In the genomic region with DNA sequence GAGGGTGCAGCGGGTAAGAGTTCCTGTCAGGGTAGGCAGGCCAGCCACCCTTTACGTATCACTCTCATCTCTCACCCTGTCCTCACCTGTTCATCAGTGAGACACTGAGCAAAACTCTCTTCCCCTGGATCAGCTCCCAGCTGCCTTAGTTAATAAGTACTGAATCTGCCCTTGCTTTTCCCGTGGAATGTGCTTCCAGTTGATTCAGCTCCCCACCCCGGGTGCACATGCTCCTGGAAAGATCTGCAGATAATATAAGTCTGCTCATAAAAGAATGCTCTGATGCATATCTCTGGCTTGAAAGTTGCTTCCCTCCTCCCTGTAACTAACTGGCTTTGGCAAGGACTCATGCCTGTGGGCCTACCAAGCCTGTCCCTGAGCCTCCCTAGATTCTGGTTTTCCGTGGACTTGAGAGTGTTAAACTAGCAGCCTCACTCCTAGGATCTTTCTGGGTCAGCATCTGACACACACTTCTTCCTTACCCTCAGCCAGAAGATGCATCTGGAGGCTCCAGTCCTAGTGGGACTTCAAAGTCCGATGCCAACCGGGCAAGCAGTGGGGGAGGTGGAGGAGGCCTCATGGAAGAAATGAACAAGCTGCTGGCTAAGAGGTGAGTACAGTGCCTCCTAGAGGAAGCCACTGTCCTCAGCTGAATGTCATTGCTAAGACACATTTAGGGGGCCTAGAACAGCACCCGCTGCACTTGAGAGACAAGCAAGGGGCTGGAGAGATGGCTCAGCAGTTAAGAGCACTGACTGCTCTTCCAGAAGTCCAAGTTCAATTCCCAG, we compare ENCODE assay signal across 10 mouse cellular contexts. TPM values are rescaled to one million over a fixed set of nuclear protein-coding genes. Genes with fewer than 3 reads are reported as not detected.
A peak's percentile ranks its signal among the peaks of the same experiment; 100 is the strongest.
DNase-seq lines count a peak whose midpoint lies in the region; ATAC-seq and TF ChIP-seq lines count a peak whose summit lies in the region.
"Had no signal": no experiment of that assay in that cellular context is flagged by ENCODE, and none has a peak within 500 bp of the region (broad histone marks: within the 10 kb centered on the region; RNA-seq: fewer than 3 reads in every experiment).

No protein-coding gene starts in this region.

- peak overlapping the region; percentile 20; the same call in 1 of the 2 replicates for H3K27ac ChIP-seq in lung, embryonic 15.5 days
- H3K27ac ChIP-seq in kidney, adult 2 months (ENCODE audit: insufficient read depth, low read depth, low read length) = peak overlapping the region; percentile 97

- no peak for TF ChIP-seq POLR2A in kidney, adult 2 months (IDR thresholded peaks at IDR 0.05; ENCODE audit: low read depth, low read length)

- peak; percentile 27 for DNase-seq in CD4-positive, CD25-positive, alpha-beta regulatory T cell, adult 2 months (ENCODE audit: low read depth, low spot score)
- DNase-seq in lung, postnatal 25 days (ENCODE audit: low spot score) = no peak
- DNase-seq in kidney, adult 2 months = peak; percentile 94
- DNase-seq in lung, postnatal 10 days = peak; percentile 49
- no peak for DNase-seq in testis, postnatal 14 days (ENCODE audit: low spot score)
- DNase-seq in heart, adult 9 months (ENCODE audit: low spot score in 2 of 2) = no peak
- DNase-seq: heart, adult 11 months; thymus, postnatal 36 days had no signal

- WGBS in lung, embryonic 15.5 days = 70% methylated on average over 8 of the region's 8 CpGs
- WGBS in kidney, adult 2 months = 31% methylated on average over 8 of the region's 8 CpGs

- H3K9ac ChIP-seq in lung, embryonic 15.5 days = no peak overlapping the region

- H3K4me1 ChIP-seq in lung, embryonic 15.5 days = 0 out of 2 replicates have a peak, but pooled peaks cover 7% of the 10 kb centered on the region
- peaks cover 38% of the 10 kb centered on the region for H3K4me1 ChIP-seq in kidney, adult 2 months (ENCODE audit: control insufficient read depth, insufficient read depth, low read length)

- no peaks in the 10 kb centered on the region for H3K27me3 ChIP-seq in lung, embryonic 15.5 days
- no peaks in the 10 kb centered on the region for H3K27me3 ChIP-seq in kidney, adult 2 months (replicated peaks; ENCODE audit: control insufficient read depth, insufficient read depth, low read length)

- peak; percentile 50 for TF ChIP-seq CTCF in kidney, adult 2 months (conservative IDR thresholded peaks at IDR 0.05; ENCODE audit: insufficient read depth, insufficient read length, low read depth, low read length)

- H3K36me3 ChIP-seq in lung, embryonic 15.5 days = peaks cover 39% of the 10 kb centered on the region
- H3K36me3 ChIP-seq in kidney, adult 2 months (ENCODE audit: control insufficient read depth, insufficient read depth, low read length) = no peaks in the 10 kb centered on the region

- no peak for ATAC-seq in CD4-positive, CD25-positive, alpha-beta regulatory T cell, adult 4 months
- no peak for ATAC-seq in lung, embryonic 15.5 days (ENCODE audit: borderline replicate concordance, extremely low read depth, low FRiP score, low TSS enrichment)

- H3K4me3 ChIP-seq in lung, embryonic 15.5 days = no peak overlapping the region
- H3K4me3 ChIP-seq in kidney, adult 2 months (ENCODE audit: insufficient read depth, low read depth, low read length) = 0 out of 2 replicates have a peak overlapping the region, but pooled peaks have one; percentile 12

- H3K9me3 ChIP-seq in lung, embryonic 15.5 days = no peaks in the 10 kb centered on the region

- H3K4me2 ChIP-seq in lung, embryonic 15.5 days = no peak overlapping the region

RNA-seq across cellular contexts. Expression of a gene that starts 26.3 kb away (rescaled TPM):
- 1 to 10 TPM; 7.4 to 7.8 TPM for polyA plus RNA-seq in CD4-positive, CD25-positive, alpha-beta regulatory T cell, adult 4 months (2017; shearing (Covaris generic))
- polyA plus RNA-seq in lung, embryonic 15.5 days (2015; fragmentation: Nextera tagmentation; extraction: Ambion mirVana) = 0.82 and 1.4 TPM in 2 replicates
- polyA plus RNA-seq in kidney, adult 2 months (2012; rRNA removed) = 24.2 and 28.8 TPM in 2 replicates

Comparison
In these comparisons a context has a peak if more than half of its experiments do, and no peak if none do; other contexts are left out.
1. DNase-seq: peak in CD4-positive, CD25-positive, alpha-beta regulatory T cell, adult 2 months (single experiment), kidney, adult 2 months (single experiment) and lung, postnatal 10 days (single experiment); none in lung, postnatal 25 days (single experiment), testis, postnatal 14 days (single experiment) and heart, adult 9 months (0 of 2).